8 mouse cellular contexts compared by ENCODE assay signal in the genomic region with DNA sequence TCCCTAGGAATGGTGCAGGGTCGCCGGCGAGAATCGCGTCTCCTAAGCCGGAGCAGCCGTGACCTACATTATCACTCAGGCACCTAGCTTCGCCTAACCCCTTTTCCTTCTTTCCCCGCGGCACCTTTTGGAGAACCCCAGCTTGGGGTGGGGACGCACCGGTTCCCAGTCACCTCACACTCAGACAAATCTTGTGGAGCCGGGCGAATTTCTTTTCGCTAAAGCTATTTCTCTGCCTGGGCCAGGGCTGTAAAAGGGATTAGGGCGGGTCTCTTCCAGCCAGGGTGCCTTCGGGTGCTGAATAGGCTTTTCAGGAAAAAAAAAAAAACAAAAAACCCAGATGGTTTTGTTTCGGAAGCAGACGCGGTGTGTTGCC. TPM values are rescaled to one million over a fixed set of nuclear protein-coding genes. Genes with fewer than 3 reads are reported as not detected.
DNase-seq lines count a peak whose midpoint lies in the region; ATAC-seq lines count a peak whose summit lies in the region.

No protein-coding gene starts in this region.

- H3K27ac ChIP-seq in heart, embryonic 13.5 days (replicated peaks) = peak overlapping the region; percentile 87
- peak overlapping the region; percentile 95 for H3K27ac ChIP-seq in neural tube, embryonic 11.5 days (ENCODE audit: low read depth, low read length)

- peaks cover 24% of the 10 kb centered on the region for H3K36me3 ChIP-seq in heart, embryonic 13.5 days
- H3K36me3 ChIP-seq in neural tube, embryonic 11.5 days (ENCODE audit: control insufficient read depth, insufficient read depth, low read length) = peaks cover 8% of the 10 kb centered on the region

- H3K4me1 ChIP-seq in heart, embryonic 13.5 days = peaks cover 45% of the 10 kb centered on the region
- peaks cover 9% of the 10 kb centered on the region for H3K4me1 ChIP-seq in neural tube, embryonic 11.5 days (ENCODE audit: control insufficient read depth, insufficient read depth, low read length)

- 0% methylated on average over 20 of the region's 20 CpGs for WGBS in heart, embryonic 13.5 days
- WGBS in neural tube, embryonic 11.5 days = under 1% methylated on average over 20 of the region's 20 CpGs

- no peak for ATAC-seq in heart, embryonic 13.5 days (ENCODE audit: extremely low read depth, insufficient number of reproducible peaks, low FRiP score, low TSS enrichment)
- ATAC-seq in neural tube, embryonic 11.5 days (ENCODE audit: insufficient read depth, low FRiP score, low TSS enrichment) = peak; percentile 0; the same call in 1 of the 2 replicates
- no peak for ATAC-seq in activated CD4-positive, CD25-positive, alpha-beta regulatory T cell, adult 4 months

- H3K9ac ChIP-seq in heart, embryonic 13.5 days = peak overlapping the region; percentile 94
- peak overlapping the region; percentile 95 for H3K9ac ChIP-seq in neural tube, embryonic 11.5 days (ENCODE audit: low read length)

- H3K9me3 ChIP-seq in heart, embryonic 13.5 days = no peaks in the 10 kb centered on the region
- H3K9me3 ChIP-seq in neural tube, embryonic 11.5 days (ENCODE audit: control insufficient read depth, low read length) = no peaks in the 10 kb centered on the region

- peak overlapping the region; percentile 86 for H3K4me2 ChIP-seq in heart, embryonic 13.5 days
- H3K4me2 ChIP-seq in neural tube, embryonic 11.5 days (ENCODE audit: low read depth) = peak overlapping the region; percentile 67

- DNase-seq in cerebellum, adult 9-10 months = peak; percentile 8
- DNase-seq in cerebellum, adult 11-12 months = no peak
- DNase-seq in right cerebral cortex, adult 18-20 months = peak; percentile 11
- DNase-seq in right cerebral cortex, postnatal 4 days = no peak
- DNase-seq in kidney, postnatal 36 days = peak; percentile 6 to 41
- peak; percentile 49 for DNase-seq in neural tube, embryonic 11.5 days (ENCODE audit: low spot score)

- no peaks in the 10 kb centered on the region; the same call in 1 of the 2 replicates for H3K27me3 ChIP-seq in heart, embryonic 13.5 days (replicated peaks)
- H3K27me3 ChIP-seq in neural tube, embryonic 11.5 days (ENCODE audit: control insufficient read depth, insufficient read depth, low read length) = no peaks in the 10 kb centered on the region

- peak overlapping the region; percentile 78 for H3K4me3 ChIP-seq in heart, embryonic 13.5 days
- H3K4me3 ChIP-seq in neural tube, embryonic 11.5 days (ENCODE audit: low read depth, low read length) = peak overlapping the region; percentile 87

RNA-seq across cellular contexts. Expression of gene Mycn, which starts 0.6 kb away (rescaled TPM):
- 45.4 and 52.2 TPM in 2 replicates for polyA plus RNA-seq in heart, embryonic 13.5 days (2015; fragmentation: Nextera tagmentation; extraction: Ambion mirVana)
- 101 and 107 TPM in 2 replicates for polyA plus RNA-seq in neural tube, embryonic 11.5 days (2014; fragmentation: Nextera tagmentation; extraction: Ambion mirVana)
- polyA plus RNA-seq in activated CD4-positive, CD25-positive, alpha-beta regulatory T cell, adult 4 months (2017; shearing (Covaris generic)) = not detected

Comparison
In these comparisons a context has a peak if more than half of its experiments do, and no peak if none do; other contexts are left out.
1. DNase-seq: peak in cerebellum, adult 9-10 months (single experiment), right cerebral cortex, adult 18-20 months (single experiment), kidney, postnatal 36 days (2 of 2) and neural tube, embryonic 11.5 days (single experiment); none in cerebellum, adult 11-12 months (single experiment) and right cerebral cortex, postnatal 4 days (single experiment).
2. RNA of gene Mycn, which starts 0.6 kb away (polyA plus RNA-seq): 101 to 107 TPM in neural tube, embryonic 11.5 days and 45.4 to 52.2 TPM in heart, embryonic 13.5 days; not detected in activated CD4-positive, CD25-positive, alpha-beta regulatory T cell, adult 4 months; every median in the first group is over 10 times any median in the second.